Mouse (Mus musculus): Measurements from ENCODE around the gene Astn1. TPM values are rescaled to one million over a fixed set of nuclear protein-coding genes. Genes with fewer than 3 reads are reported as not detected.

Astn1 gene
- total and polyA plus RNA-seq, 3 experiments: 0.35 to 0.42 TPM; not detected in 1

DNA sequence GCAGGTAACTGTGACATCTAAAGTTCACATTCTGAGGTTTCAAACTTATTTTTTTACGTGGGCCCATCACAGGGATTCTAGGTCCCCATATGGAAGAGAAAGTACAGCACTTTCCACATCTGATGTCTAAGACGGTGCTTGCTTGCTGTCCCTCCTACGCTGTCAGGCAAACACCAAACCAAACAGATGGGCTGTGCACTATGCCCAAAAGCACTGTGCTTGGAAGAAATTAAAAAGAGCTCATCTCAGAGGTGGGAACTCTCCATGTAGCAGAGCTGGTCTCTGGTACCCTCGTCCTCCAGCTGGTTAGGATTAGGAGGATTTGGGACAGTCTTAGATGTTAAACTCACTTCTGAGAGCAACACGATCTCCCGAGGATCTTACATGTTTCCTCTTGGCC lies 150.6 kb downstream of the Astn1 start:
- Histone ChIP-seq H3K4me1 (ENCODE audit: control insufficient read depth in 1 of 2, insufficient read depth in 2 of 2) (no peaks in the 10 kb centered on the region), H3K9ac (ENCODE audit: insufficient read depth, low read depth) (no peak overlapping the region), H3K36me3 (replicated peaks in 1 of 2; ENCODE audit: control insufficient read depth in 1 of 2, insufficient read depth in 1 of 2, low read length in 1 of 2) (no peaks in the 10 kb centered on the region), H3K4me3 (replicated peaks in 1 of 3; ENCODE audit: low read depth in 2 of 3, low read length in 2 of 3, poor library complexity in 1 of 3) (no peak overlapping the region), H3K9me3 (replicated peaks; ENCODE audit: low read length) (no peaks in the 10 kb centered on the region), H3K4me2 (ENCODE audit: insufficient read depth, low read depth, poor library complexity, severe bottlenecking) (no peak overlapping the region), H3K79me2 (replicated peaks; ENCODE audit: control insufficient read depth, extremely low read depth, insufficient read depth, poor library complexity, severe bottlenecking) (no peaks in the 10 kb centered on the region), H3K27ac (ENCODE audit: insufficient read depth, low read depth) (no peak overlapping the region), H3K27me3 (replicated peaks) (no peaks in the 10 kb centered on the region)
- TF ChIP-seq JUN (IDR thresholded peaks at IDR 0.05; ENCODE audit: insufficient read depth, low read depth, low read length) (no peak), GABPA (IDR thresholded peaks at IDR 0.05; ENCODE audit: insufficient replicate concordance, low read depth, low read length) (no peak), CTCF (conservative IDR thresholded peaks at IDR 0.05 in 1 of 2, IDR thresholded peaks at IDR 0.05 in 1 of 2; ENCODE audit: low read depth in 2 of 2, low read length in 2 of 2) (no peak), ZNF384 (IDR thresholded peaks at IDR 0.05; ENCODE audit: low read depth, low read length) (no peak), UBTF (IDR thresholded peaks at IDR 0.05; ENCODE audit: low read depth, low read length) (no peak), ZC3H11A (IDR thresholded peaks at IDR 0.05; ENCODE audit: low read depth, low read length) (no peak), EP300 (IDR thresholded peaks at IDR 0.05; ENCODE audit: low read length) (no peak), ZMIZ1 (IDR thresholded peaks at IDR 0.05; ENCODE audit: low read depth, low read length) (no peak), TCF12 (IDR thresholded peaks at IDR 0.05; ENCODE audit: low read depth, low read length) (no peak), HCFC1 (IDR thresholded peaks at IDR 0.05; ENCODE audit: low read depth, low read length) (no peak), BHLHE40 (IDR thresholded peaks at IDR 0.05; ENCODE audit: low read depth, low read length) (no peak), E2F4 (IDR thresholded peaks at IDR 0.05; ENCODE audit: insufficient replicate concordance, low read depth, low read length) (no peak), USF1 (IDR thresholded peaks at IDR 0.05; ENCODE audit: low read depth, low read length) (no peak), MAX (IDR thresholded peaks at IDR 0.05; ENCODE audit: low read length) (no peak), POLR2A (IDR thresholded peaks at IDR 0.05; ENCODE audit: low read depth, low read length) (no peak), IRF4 (IDR thresholded peaks at IDR 0.05; ENCODE audit: low read depth, low read length) (no peak), NELFE (IDR thresholded peaks at IDR 0.05; ENCODE audit: low read depth, low read length) (no peak)
- dilution Hi-C loops (cut with MboI; ENCODE audit: extremely low pct_ligation_motif_present, extremely low pct_unique_long_range_greater_than_20kb, low sequenced_read_pairs) (no loop called here), in situ Hi-C loops (cut with MboI; ENCODE audit: low pct_ligation_motif_present, low pct_unique_long_range_greater_than_20kb, low sequenced_read_pairs) (no loop called here)
- DNase-seq (ENCODE audit: extremely low read depth): no peak

DNA sequence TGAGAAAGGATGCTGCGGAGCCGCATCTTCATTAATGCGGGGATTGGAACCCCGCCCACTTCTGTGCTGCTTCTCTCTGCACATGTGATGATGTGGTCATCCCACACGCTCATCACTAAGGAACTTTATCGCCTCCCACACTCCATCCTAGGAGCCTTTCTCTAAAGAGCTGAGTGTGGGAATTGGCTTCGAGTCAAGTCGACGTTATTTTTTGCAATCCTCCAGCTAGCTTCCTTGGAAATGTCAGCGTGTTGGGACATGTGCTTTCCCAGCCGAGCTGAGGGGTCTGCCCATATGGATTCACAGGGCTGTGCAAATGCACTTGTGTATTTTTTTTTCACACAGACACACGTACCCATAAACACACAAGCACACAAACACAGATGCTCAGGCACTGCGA lies 151.5 kb downstream of the Astn1 start:
- in situ Hi-C loops (cut with MboI; ENCODE audit: low pct_ligation_motif_present, low pct_unique_long_range_greater_than_20kb, low sequenced_read_pairs) (no loop called here), dilution Hi-C loops (cut with MboI; ENCODE audit: extremely low pct_ligation_motif_present, extremely low pct_unique_long_range_greater_than_20kb, low sequenced_read_pairs) (no loop called here)
- Histone ChIP-seq H3K4me1 (ENCODE audit: control insufficient read depth in 1 of 2, insufficient read depth in 2 of 2) (no peaks in the 10 kb centered on the region), H3K27me3 (replicated peaks) (no peaks in the 10 kb centered on the region), H3K9me3 (replicated peaks; ENCODE audit: low read length) (no peaks in the 10 kb centered on the region), H3K9ac (ENCODE audit: insufficient read depth, low read depth) (no peak overlapping the region), H3K27ac (ENCODE audit: insufficient read depth, low read depth) (no peak overlapping the region), H3K4me2 (ENCODE audit: insufficient read depth, low read depth, poor library complexity, severe bottlenecking) (no peak overlapping the region), H3K79me2 (replicated peaks; ENCODE audit: control insufficient read depth, extremely low read depth, insufficient read depth, poor library complexity, severe bottlenecking) (no peaks in the 10 kb centered on the region), H3K36me3 (replicated peaks in 1 of 2; ENCODE audit: control insufficient read depth in 1 of 2, insufficient read depth in 1 of 2, low read length in 1 of 2) (no peaks in the 10 kb centered on the region), H3K4me3 (replicated peaks in 1 of 3; ENCODE audit: low read depth in 2 of 3, low read length in 2 of 3, poor library complexity in 1 of 3) (no peak overlapping the region)
- TF ChIP-seq JUN (IDR thresholded peaks at IDR 0.05; ENCODE audit: insufficient read depth, low read depth, low read length): no peak
- no peak for TF ChIP-seq TBP (conservative IDR thresholded peaks at IDR 0.05; ENCODE audit: low read depth, low read length)
- no peak for TF ChIP-seq HCFC1 (IDR thresholded peaks at IDR 0.05; ENCODE audit: low read depth, low read length)
- TF ChIP-seq ZMIZ1 (IDR thresholded peaks at IDR 0.05; ENCODE audit: low read depth, low read length): no peak
- DNase-seq (ENCODE audit: extremely low read depth): no peak

Measured in CH12.LX (cell line).